Mouse (Mus musculus): Measurements from ENCODE around the gene Rab34. TPM values are rescaled to one million over a fixed set of nuclear protein-coding genes. Genes with fewer than 3 reads are reported as not detected.
"Not testable (repeated sequence)": the region's sequence is repeated elsewhere in the genome, so short reads cannot be mapped to it uniquely, and the experiment has no call there.

Gene Rab34
- polyA plus RNA-seq, 1 experiment from 2014 or later = 138 TPM

GRCm38 (mm10) chr11:78177903-78178858, 10.0 kb upstream of the Rab34 start:
- CTCF ChIA-PET = interaction anchor here (0.9 to 2.3 kb wide), 9 partner anchors 11 to 120 kb away, joined by 3 to 16 read pairs (median 4); partner anchors contain the start of genes Fam222b and Traf4
- no peak for TF ChIP-seq CTCF (IDR thresholded peaks at IDR 0.05)
- DNase-seq (ENCODE audit: low read depth, low spot score) (no peak), ATAC-seq (peak; percentile 80)
- POLR2A ChIA-PET = interaction anchor here (1.0 to 6.3 kb wide), 4 partner anchors 10 to 61 kb away, joined by 3 to 50 read pairs (median 4); partner anchors contain the start of gene Traf4
- H3K27me3 ChIP-seq = no peaks in the 10 kb centered on the region
- in situ Hi-C loops (cut with MboI; ENCODE audit: low pct_unique_long_range_greater_than_20kb) = loop anchor here (10.0 kb wide), 1 partner anchor 353 kb away; no protein-coding TSS in a partner anchor

GRCm38 (mm10) chr11:78178859-78179437, 9.3 kb upstream of the Rab34 start:
- ATAC-seq (no peak), DNase-seq (ENCODE audit: low read depth, low spot score) (no peak)
- no peak for TF ChIP-seq CTCF (IDR thresholded peaks at IDR 0.05)
- H3K27me3 ChIP-seq = no peaks in the 10 kb centered on the region
- CTCF ChIA-PET = interaction anchor here (1.5 to 2.0 kb wide), 2 partner anchors 17 to 21 kb away, joined by 3 to 8 read pairs; no protein-coding TSS in a partner anchor
- POLR2A ChIA-PET = interaction anchor here (6.3 kb wide), 1 partner anchor 15 kb away, joined by 50 read pairs; the partner anchor contains the start of gene Traf4
- in situ Hi-C loops (cut with MboI; ENCODE audit: low pct_unique_long_range_greater_than_20kb) = loop anchor here (10.0 kb wide), 1 partner anchor 354 kb away; no protein-coding TSS in a partner anchor

DNA sequence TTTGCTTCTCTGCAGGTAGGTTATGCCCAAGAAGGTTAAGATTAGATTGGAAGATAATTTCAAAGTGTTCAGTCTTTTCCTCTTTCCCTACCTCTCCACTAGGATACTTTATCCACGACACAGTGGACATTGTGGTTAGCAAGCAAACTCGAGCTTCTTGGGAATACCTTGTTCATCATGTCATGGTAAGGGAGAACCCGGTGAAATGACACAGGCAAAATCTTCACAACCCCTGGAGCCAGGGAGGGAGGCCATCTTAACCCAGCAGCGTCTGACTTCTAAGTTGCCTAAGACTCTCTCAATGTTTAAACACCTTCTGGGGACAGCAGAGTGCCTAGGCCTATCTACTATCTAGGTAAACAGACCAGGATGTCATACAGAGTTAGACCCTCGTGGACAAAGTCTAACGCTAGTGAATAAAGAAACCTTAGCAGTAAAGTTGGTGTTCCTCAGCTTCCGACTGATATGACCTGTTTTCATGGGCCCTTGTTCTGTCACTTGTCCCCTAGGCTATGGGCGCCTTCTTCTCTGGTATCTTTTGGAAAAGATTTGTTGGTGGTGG, 8.7 kb upstream of the Rab34 start:
- in situ Hi-C loops (cut with MboI; ENCODE audit: low pct_unique_long_range_greater_than_20kb) = loop anchor here (10.0 kb wide), 1 partner anchor 355 kb away; no protein-coding TSS in a partner anchor
- TF ChIP-seq CTCF (IDR thresholded peaks at IDR 0.05) = no peak
- no peak for ATAC-seq
- ChIA-PET POLR2A (interaction anchor here (0.5 to 0.9 kb wide), 2 partner anchors 8 to 23 kb away, joined by 3 to 4 read pairs; no protein-coding TSS in a partner anchor), CTCF (no interaction called here)
- no peaks in the 10 kb centered on the region for H3K27me3 ChIP-seq
- no peak for DNase-seq (ENCODE audit: low read depth, low spot score)

DNA sequence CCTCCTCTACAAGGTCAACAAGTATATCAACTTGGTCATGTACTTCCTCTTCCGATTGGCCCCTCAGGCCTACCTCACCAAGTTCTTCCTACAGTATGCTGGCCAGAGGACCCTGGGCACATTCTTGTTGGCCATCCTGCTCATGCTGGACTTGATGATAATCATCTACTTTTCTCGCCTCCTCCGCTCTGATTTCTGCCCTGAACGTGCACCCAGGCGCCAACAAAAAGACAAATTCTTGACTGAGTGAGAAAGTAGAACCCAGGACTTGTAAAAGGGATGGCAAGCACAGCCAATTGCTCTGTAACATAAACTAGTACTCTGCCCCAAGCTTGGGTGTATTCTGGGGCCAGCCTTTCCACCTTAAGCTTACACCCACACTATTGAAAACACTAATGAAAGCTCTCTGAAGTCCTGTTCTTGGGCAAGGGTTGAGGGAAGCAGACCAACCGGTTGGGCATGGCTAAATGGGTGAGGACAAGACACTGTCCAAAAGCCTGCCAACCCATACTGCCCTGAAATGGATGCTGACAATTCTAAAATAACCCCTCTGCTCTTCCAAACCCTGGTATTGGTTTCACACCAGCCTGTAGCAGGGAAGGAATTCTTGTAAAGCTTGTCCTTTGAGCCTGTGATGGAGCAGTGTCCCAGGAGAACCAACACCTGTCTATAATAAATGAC, 8.0 kb upstream of the Rab34 start:
- no peaks in the 10 kb centered on the region for H3K27me3 ChIP-seq
- ChIA-PET CTCF (no interaction called here), POLR2A (interaction anchor here (0.5 to 0.9 kb wide), 2 partner anchors 8 to 24 kb away, joined by 3 to 4 read pairs; no protein-coding TSS in a partner anchor)
- no peak for DNase-seq (ENCODE audit: low read depth, low spot score)
- no peak for ATAC-seq
- TF ChIP-seq CTCF (IDR thresholded peaks at IDR 0.05) = no peak
- in situ Hi-C loops (cut with MboI; ENCODE audit: low pct_unique_long_range_greater_than_20kb) = no loop called here

DNA sequence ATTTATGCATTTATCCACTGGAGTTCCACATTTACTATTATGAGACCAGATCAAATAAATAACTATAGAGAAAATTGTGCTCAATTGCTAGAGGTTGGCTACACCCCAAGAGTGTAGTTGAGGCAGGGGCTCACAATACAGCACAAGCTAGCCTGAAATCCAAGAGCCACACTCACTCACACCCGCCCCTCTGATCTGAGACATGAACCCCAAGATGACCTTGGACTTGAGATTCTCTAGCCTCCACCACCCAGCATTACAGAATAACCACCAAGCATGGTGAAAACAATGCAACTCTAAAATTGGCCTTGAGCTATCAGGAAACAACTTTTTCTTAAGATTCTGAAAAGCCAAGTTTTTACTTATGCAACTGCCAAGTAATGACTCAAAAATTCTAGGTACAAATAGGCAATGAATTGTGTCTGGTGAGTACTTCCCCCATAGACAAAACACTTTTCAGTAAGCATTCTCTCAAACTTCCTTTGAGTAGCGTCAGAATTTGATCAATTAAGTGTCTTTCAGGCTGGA, 6.3 kb upstream of the Rab34 start:
- ATAC-seq = no peak
- no peak for DNase-seq (ENCODE audit: low read depth, low spot score)
- CTCF ChIA-PET = no interaction called here
- TF ChIP-seq CTCF (IDR thresholded peaks at IDR 0.05) = no peak
- no peaks in the 10 kb centered on the region for H3K27me3 ChIP-seq
- POLR2A ChIA-PET = interaction anchor here (1.4 kb wide), 1 partner anchor 10 kb away, joined by 4 read pairs; no protein-coding TSS in a partner anchor
- in situ Hi-C loops (cut with MboI; ENCODE audit: low pct_unique_long_range_greater_than_20kb) = no loop called here

DNA sequence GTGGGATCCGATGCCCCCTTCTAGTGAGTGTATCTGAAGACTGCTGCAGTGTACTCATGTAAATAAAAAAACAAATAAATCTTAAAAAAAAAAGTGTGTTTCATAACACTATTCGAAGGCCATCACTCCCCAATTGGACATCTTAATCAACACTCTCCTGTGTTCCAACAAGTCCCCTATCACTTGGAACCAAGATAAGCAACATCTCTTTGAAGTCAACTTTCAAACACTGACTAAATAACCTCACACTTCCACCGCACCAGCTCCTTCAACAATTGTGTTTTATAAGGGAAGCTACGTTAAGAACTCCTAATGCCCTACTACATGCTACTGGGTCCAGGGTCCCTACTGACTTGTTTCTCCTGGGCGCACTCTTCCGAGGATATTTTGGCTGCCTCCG, 5.8 kb upstream of the Rab34 start:
- CTCF ChIA-PET = no interaction called here
- no peaks in the 10 kb centered on the region for H3K27me3 ChIP-seq
- no peak for ATAC-seq
- in situ Hi-C loops (cut with MboI; ENCODE audit: low pct_unique_long_range_greater_than_20kb) = no loop called here
- TF ChIP-seq CTCF (IDR thresholded peaks at IDR 0.05) = no peak
- POLR2A ChIA-PET = interaction anchor here (1.4 kb wide), 1 partner anchor 10 kb away, joined by 4 read pairs; no protein-coding TSS in a partner anchor
- DNase-seq (ENCODE audit: low read depth, low spot score) = no peak

- no peak for TF ChIP-seq CTCF (IDR thresholded peaks at IDR 0.05)
- DNase-seq (ENCODE audit: low read depth, low spot score) (no peak), ATAC-seq (peak; percentile 76)
- in situ Hi-C loops (cut with MboI; ENCODE audit: low pct_unique_long_range_greater_than_20kb) = no loop called here
- no peaks in the 10 kb centered on the region for H3K27me3 ChIP-seq
- ChIA-PET CTCF (no interaction called here), POLR2A (interaction anchor here (0.5 to 1.4 kb wide), 2 partner anchors 11 to 194 kb away, joined by 4 to 5 read pairs; no protein-coding TSS in a partner anchor)
Observed at GRCm38 (mm10) chr11:78182961-78183844, 5.0 kb upstream of the Rab34 start, which contains the start of gene Rpl23a. Gene Rpl23a (minus strand): TSS chr11:78183584.

DNA sequence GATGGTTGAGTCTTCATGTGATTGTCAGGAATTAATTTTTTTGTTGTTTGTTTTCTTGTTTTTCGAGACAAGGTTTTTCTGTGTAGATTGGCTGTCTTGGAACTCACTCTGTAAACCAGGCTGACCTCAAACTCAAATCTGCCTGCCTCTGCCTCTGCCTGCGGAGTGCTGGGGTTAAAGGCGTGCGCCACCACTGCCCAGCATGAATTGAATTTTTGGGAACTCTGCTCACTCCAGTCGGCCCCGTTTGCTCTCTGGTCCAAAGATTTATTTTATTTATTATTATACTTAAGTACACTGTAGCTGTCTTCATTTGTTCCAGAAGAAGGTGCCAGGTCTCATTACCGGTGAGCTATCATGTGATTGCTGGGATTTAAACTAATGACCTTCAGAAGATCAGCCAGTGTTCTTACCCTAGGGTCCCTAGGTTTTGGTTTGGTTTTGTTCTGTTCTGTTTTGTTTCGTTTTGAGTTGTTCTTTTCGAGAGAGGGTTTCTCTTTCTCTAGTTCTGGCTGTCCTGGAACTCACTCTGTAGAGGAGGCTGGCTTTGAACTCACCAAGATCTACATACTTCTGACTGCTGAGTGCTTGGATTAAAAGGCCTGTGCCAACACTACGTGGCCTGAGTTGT, 4.2 kb upstream of the Rab34 start:
- ChIA-PET POLR2A (interaction anchor here (0.7 kb wide), 1 partner anchor 25 kb away, joined by 3 read pairs; no protein-coding TSS in a partner anchor), CTCF (no interaction called here)
- H3K27me3 ChIP-seq = no peaks in the 10 kb centered on the region
- DNase-seq (ENCODE audit: low read depth, low spot score) (no peak), ATAC-seq (no peak)
- TF ChIP-seq CTCF (IDR thresholded peaks at IDR 0.05) = no peak
- in situ Hi-C loops (cut with MboI; ENCODE audit: low pct_unique_long_range_greater_than_20kb) = no loop called here

- POLR2A ChIA-PET = interaction anchor here (0.7 kb wide), 1 partner anchor 25 kb away, joined by 3 read pairs; no protein-coding TSS in a partner anchor
- H3K27me3 ChIP-seq; DNase-seq (ENCODE audit: low read depth, low spot score); in situ Hi-C loops (cut with MboI; ENCODE audit: low pct_unique_long_range_greater_than_20kb); CTCF ChIA-PET; ATAC-seq: not testable (repeated sequence)
Observed at GRCm38 (mm10) chr11:78184702-78185101, 3.5 kb upstream of the Rab34 start.

Data from Patski (cell line).